Mouse (Mus musculus) midbrain, embryonic 14.5 days (tissue): Measurements from ENCODE around the gene Cemip2. TPM values are rescaled to one million over a fixed set of nuclear protein-coding genes. Genes with fewer than 3 reads are reported as not detected.
A peak's percentile ranks its signal among the peaks of the same experiment; 100 is the strongest.

Experiments
- ATAC-seq: fragments of 200-750 bp; cut with Nextera tagmentation; 2 replicates; pipeline ENCODE4 v1.8.0; 2017; ENCODE audit warnings: moderate number of reproducible peaks, moderate library complexity; ENCODE audit not compliant: low FRiP score, low TSS enrichment
- DNase-seq: peaks from one replicate; pipeline ENCODE4 v3.0.0-alpha.2; 2015
- H3K27ac ChIP-seq: fragments of 300-500 bp; sonication (generic); replicated peaks from 2 replicates; pipeline ENCODE4 v1.5.1; 2014; ENCODE audit warnings: mild to moderate bottlenecking, low read depth, low read length, moderate library complexity
- H3K27me3 ChIP-seq: fragments of 300-500 bp; sonication (generic); 2 replicates; pipeline ENCODE4 v1.6.1; 2014; ENCODE audit warnings: low read length, control low read depth, mixed read lengths; ENCODE audit not compliant: control insufficient read depth, insufficient read depth
- H3K36me3 ChIP-seq: fragments of 300-500 bp; sonication (generic); 2 replicates; pipeline ENCODE4 v1.6.1; 2014; ENCODE audit warnings: low read length, control low read depth; ENCODE audit not compliant: control insufficient read depth, insufficient read depth
- H3K4me1 ChIP-seq: fragments of 300-500 bp; sonication (generic); 2 replicates; pipeline ENCODE4 v1.6.1; 2014; ENCODE audit warnings: mild to moderate bottlenecking, antibody characterized with exemption, low read length, control low read depth; ENCODE audit not compliant: control insufficient read depth, insufficient read depth
- H3K4me2 ChIP-seq: fragments of 300-500 bp; sonication (generic); 2 replicates; pipeline ENCODE4 v1.6.1; 2014; ENCODE audit warnings: mild to moderate bottlenecking, low read length, moderate library complexity
- H3K4me3 ChIP-seq: fragments of 300-500 bp; sonication (generic); replicated peaks from 2 replicates; pipeline ENCODE4 v1.5.1; 2014; ENCODE audit warnings: low read depth, low read length
- H3K9ac ChIP-seq: fragments of 300-500 bp; sonication (generic); replicated peaks from 2 replicates; pipeline ENCODE4 v1.6.1; 2014; ENCODE audit warnings: mild to moderate bottlenecking, low read length, moderate library complexity
- H3K9me3 ChIP-seq: fragments of 300-500 bp; sonication (generic); 2 replicates; pipeline ENCODE4 v1.6.1; 2016; ENCODE audit warnings: low read length, control low read depth, mixed read lengths; ENCODE audit not compliant: control insufficient read depth
- WGBS: fragments of 180-500 bp; shearing (Covaris S2); extraction: QIAGEN DNeasy Blood & Tissue Kit; methylation state at CpG from one replicate; pipeline ENCODE4 v1.1.7; 2014; 5-methylcytosine and 5-hydroxymethylcytosine counted together
- polyA plus RNA-seq: library from polyadenylated mRNA; unstranded; fragments of >200 nt; fragmentation: Nextera tagmentation; extraction: Ambion mirVana; gene quantifications from 2 replicates; pipeline ENCODE4 v1.2.1, GENCODE M21; 2014

Gene Cemip2
- 32.5 and 53.9 TPM in 2 replicates for polyA plus RNA-seq

DNA sequence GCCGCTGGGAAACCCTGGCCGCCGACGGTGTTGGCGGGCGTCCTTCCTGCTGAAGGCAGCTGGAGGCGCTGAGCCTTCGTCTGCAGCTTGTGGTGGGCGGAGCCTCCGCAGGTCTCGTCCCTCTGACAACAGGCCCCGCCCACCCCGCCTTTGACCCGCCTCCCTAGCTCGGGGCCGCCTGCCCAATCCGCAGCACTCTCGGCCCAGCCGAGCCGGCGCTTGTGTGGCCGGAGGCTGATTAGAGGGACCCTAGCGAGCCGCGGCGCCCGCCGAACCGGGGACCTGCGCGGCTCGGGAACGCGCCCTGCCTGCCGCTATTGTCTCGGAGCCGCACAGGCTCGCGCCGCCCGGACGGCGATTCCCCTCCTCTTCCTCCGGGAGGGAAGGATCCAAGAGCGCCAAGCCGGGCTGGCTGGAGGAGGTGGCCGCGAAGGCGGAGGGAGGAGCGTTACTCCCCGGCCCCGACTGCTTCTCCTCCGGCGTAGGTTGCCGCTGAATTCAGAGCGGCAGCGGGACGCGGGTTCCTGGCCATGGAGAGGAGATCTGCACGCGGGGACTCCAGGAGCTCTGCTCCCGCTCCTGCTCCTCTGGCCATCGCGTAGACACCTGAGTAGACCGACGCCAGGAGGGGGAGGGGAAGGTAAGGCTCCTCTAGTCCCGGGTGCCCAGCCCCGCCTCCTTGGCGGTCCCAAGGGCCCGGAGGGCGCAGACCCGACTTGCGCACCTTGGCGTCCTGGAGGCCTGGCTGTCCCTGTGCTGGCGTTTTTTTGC, at the start of gene Cemip2:
Gene Cemip2, plus strand, starts transcription at position 196 of the 771 bp plus-strand sequence.
- peak; percentile 98 for DNase-seq
- H3K27me3 ChIP-seq, result no peaks in the 10 kb centered on the region

DNA sequence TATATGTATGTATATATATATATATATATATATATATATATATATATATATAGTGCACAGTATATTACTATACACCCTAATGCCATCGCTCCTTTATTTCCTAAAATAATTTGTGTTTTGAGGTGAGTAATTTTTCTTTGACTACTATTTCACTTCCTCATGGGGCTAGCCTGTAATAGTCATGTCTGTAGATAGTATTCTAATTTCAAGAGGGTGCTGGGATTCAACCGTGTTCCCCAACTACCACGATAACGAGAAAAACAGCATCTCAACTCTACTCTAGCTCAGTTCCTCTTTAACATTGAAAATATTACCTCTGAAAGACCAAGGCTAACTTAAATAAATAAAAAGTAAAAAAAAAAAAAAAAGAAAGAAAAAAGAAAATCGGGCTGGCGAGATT, 49.8 kb upstream of the Cemip2 start:
- H3K4me2 ChIP-seq, result no peak overlapping the region
- 96% methylated on average over 6 of the region's 6 CpGs for WGBS
- no peak overlapping the region for H3K9ac ChIP-seq
- no peak for DNase-seq
- H3K9me3 ChIP-seq, result no peaks in the 10 kb centered on the region
- no peak overlapping the region for H3K4me3 ChIP-seq
- no peaks in the 10 kb centered on the region for H3K27me3 ChIP-seq
- H3K36me3 ChIP-seq, result no peaks in the 10 kb centered on the region
- H3K27ac ChIP-seq, result no peak overlapping the region
- H3K4me1 ChIP-seq, result peaks cover 4% of the 10 kb centered on the region; the same call in 1 of the 2 replicates
- ATAC-seq, result no peak

More for the DNA sequence above, at the start of gene Cemip2:
- WGBS, result under 1% methylated on average over 69 of the region's 75 CpGs
- Histone ChIP-seq H3K9ac (peak within 1 kb of the TSS; percentile 95), H3K4me3 (peak within 1 kb of the TSS; percentile 94), H3K27ac (peak within 1 kb of the TSS; percentile 95), H3K4me1 (peaks cover 37% of the 10 kb centered on the region), H3K4me2 (peak within 1 kb of the TSS; percentile 93), H3K36me3 (no peaks in the 10 kb centered on the region), H3K9me3 (no peaks in the 10 kb centered on the region)
- ATAC-seq, result peak; percentile 94

- H3K27ac ChIP-seq, result no peak overlapping the region
- ATAC-seq (no peak), DNase-seq (no peak)
- H3K9me3 ChIP-seq, result no peaks in the 10 kb centered on the region
- H3K4me3 ChIP-seq, result no peak overlapping the region
- H3K9ac ChIP-seq, result no peak overlapping the region
- WGBS, result 90% methylated on average over 5 of the region's 5 CpGs
- no peaks in the 10 kb centered on the region for H3K36me3 ChIP-seq
- H3K4me1 ChIP-seq, result no peaks in the 10 kb centered on the region
- H3K27me3 ChIP-seq, result no peaks in the 10 kb centered on the region
- no peak overlapping the region for H3K4me2 ChIP-seq
Measured at GRCm38 (mm10) chr19:21731887-21732286, 46.3 kb upstream of the Cemip2 start.

DNA sequence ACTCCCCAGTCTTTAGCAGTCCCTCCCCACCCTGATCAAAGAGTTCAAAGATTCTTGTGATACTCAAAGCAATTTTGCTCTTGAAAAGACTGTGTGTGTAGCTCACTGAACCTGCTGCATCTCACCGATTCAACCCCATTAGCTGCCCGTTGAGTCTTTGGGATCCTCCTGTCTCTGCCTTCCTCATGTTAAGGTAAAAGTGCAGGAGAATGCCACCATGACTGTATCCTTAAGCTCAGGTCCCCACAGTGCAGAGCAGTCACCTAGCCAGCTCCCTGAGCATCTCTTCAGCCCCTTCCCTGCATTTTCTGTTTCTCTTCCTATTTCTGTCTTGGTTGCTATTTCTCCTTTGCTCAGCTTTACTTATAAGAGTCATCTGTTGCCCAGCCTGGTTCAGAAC, 45.0 kb upstream of the Cemip2 start:
- H3K9me3 ChIP-seq, result no peaks in the 10 kb centered on the region
- H3K4me2 ChIP-seq, result no peak overlapping the region
- H3K9ac ChIP-seq, result no peak overlapping the region
- DNase-seq, result no peak
- no peaks in the 10 kb centered on the region for H3K27me3 ChIP-seq
- H3K4me3 ChIP-seq, result no peak overlapping the region
- H3K4me1 ChIP-seq, result no peaks in the 10 kb centered on the region
- 90% methylated on average over 2 of the region's 2 CpGs for WGBS
- ATAC-seq, result no peak
- H3K36me3 ChIP-seq, result no peaks in the 10 kb centered on the region
- no peak overlapping the region for H3K27ac ChIP-seq

DNA sequence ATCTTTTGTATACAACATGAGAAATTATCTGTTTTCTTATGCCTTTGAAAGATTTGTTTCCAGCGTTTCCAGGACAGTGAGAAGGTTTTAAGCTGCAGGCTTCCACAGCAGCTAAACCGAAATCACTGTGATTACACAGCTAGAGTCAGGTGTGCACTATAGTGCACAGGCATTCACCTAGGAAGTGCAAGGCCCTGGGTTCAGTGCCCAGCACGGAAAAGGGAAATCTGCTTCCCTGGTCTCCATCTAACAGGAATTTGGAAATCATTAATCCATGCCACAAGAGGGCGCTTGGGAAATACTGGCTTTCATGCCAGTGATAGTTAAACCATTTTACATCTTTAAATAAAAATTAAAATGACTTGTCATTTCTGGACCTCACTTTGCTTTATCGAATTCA, 44.0 kb upstream of the Cemip2 start:
- DNase-seq, result peak; percentile 86
- Histone ChIP-seq H3K36me3 (no peaks in the 10 kb centered on the region), H3K9me3 (no peaks in the 10 kb centered on the region), H3K27ac (no peak overlapping the region), H3K4me1 (no peaks in the 10 kb centered on the region), H3K4me2 (no peak overlapping the region), H3K9ac (no peak overlapping the region), H3K27me3 (no peaks in the 10 kb centered on the region), H3K4me3 (no peak overlapping the region)
- no peak for ATAC-seq
- 39% methylated on average over 5 of the region's 5 CpGs for WGBS

- Histone ChIP-seq H3K27ac (no peak overlapping the region), H3K9me3 (no peaks in the 10 kb centered on the region), H3K27me3 (no peaks in the 10 kb centered on the region), H3K36me3 (no peaks in the 10 kb centered on the region), H3K4me2 (no peak overlapping the region), H3K4me3 (no peak overlapping the region), H3K4me1 (no peaks in the 10 kb centered on the region), H3K9ac (no peak overlapping the region)
- no peak for DNase-seq
- ATAC-seq, result no peak
- WGBS, result 79% methylated on average over 18 of the region's 18 CpGs
Measured at GRCm38 (mm10) chr19:21737446-21737845, 40.7 kb upstream of the Cemip2 start.

DNA sequence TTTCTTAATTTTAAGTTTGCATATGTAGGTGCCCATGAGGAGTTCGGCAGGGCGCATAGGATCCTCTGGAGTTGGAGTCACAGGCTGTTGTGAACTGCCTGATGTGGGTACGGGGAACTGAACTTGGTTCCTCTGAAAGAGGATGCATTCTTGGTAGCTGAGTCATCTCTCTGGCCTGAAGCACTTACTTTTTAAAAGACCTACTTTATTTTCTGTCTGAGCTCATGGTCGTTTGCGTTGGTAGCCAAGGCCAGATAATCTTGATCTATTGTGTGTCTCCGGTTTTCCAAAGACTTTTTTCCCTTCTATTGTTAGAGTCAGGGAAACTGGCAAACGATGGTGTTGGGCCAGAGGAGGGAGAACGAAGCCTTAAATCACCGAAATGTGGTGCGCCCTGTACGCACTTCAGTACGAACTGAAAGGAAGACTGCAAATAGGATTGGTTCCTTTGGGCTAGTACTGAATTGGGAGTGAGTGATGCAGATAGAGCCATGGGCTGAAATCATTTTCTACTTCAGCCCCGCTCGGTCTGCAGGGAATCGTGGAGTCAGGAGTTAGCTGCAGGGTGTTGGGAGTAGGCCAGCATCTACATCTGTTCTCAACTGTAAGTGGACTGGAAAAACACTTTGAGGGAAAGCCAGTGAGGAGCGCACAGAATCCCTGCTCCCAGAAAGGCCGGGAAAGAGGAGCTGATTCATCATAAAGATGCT, 40.1 kb upstream of the Cemip2 start:
- Histone ChIP-seq H3K27ac (peak overlapping the region; percentile 52), H3K9ac (no peak overlapping the region), H3K27me3 (no peaks in the 10 kb centered on the region), H3K9me3 (no peaks in the 10 kb centered on the region), H3K4me1 (no peaks in the 10 kb centered on the region), H3K4me3 (no peak overlapping the region), H3K36me3 (no peaks in the 10 kb centered on the region), H3K4me2 (no peak overlapping the region)
- ATAC-seq (no peak), DNase-seq (peak; percentile 54)
- 53% methylated on average over 17 of the region's 17 CpGs for WGBS

DNA sequence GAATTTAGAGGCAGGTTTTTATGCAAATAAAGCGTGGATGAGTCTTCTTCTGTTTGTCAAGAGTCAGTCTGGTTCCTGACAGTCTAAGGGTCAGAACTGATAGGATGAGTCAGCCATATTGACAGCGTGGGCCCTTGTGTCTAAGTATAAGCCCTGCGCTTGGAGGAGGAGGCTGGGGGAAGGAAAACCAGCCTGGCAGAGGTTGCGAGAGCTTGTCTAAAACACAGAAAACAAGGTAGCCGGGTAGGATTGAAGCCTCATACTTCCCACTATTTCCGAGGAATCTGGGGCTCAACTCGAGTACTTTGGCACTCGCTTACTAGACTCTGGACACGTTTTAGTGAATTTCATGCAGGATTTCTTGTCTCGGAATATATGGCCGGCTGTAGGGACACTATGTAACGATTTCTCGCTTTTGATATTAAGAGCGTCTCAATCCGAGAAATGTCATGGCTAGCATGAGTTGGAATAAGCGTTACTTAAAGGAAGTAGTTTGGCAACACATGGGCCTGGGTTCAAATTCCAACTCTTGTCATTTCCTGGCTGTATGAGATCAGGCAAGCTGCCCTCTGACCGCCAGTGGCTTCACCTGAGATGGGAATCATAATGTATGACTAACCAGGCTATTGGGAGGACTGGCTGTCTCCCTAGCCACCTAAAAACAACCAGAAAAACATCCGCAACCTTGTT, 39.4 kb upstream of the Cemip2 start:
- Histone ChIP-seq H3K4me1 (no peaks in the 10 kb centered on the region), H3K27ac (peak overlapping the region; percentile 52; the same call in 1 of the 2 replicates), H3K9ac (no peak overlapping the region), H3K9me3 (no peaks in the 10 kb centered on the region), H3K36me3 (no peaks in the 10 kb centered on the region), H3K4me2 (no peak overlapping the region), H3K27me3 (no peaks in the 10 kb centered on the region), H3K4me3 (no peak overlapping the region)
- ATAC-seq (no peak), DNase-seq (no peak)
- WGBS, result 92% methylated on average over 18 of the region's 18 CpGs
